Comparison of ENCODE assay signal across 7 mouse cellular contexts in genomic region chr4:133918093-133918825, GRCm38 (mm10). TPM values are rescaled to one million over a fixed set of nuclear protein-coding genes. Genes with fewer than 3 reads are reported as not detected.
DNase-seq lines count a peak whose midpoint lies in the region; TF ChIP-seq lines count a peak whose summit lies in the region.
"Not testable (repeated sequence)": the region's sequence is repeated elsewhere in the genome, so short reads cannot be mapped to it uniquely, and the experiment has no call there.

No protein-coding gene starts in this region.

- DNase-seq in adrenal gland, postnatal 10 days: peak; percentile 41
- peak; percentile 27 to 31 for DNase-seq in heart, adult 2 months
- DNase-seq in kidney, adult 9 months: peak; percentile 55
- peak; percentile 55 for DNase-seq in left cerebral cortex, adult 11 months (ENCODE audit: low spot score)
- DNase-seq in lung, postnatal 25 days (ENCODE audit: low spot score): peak; percentile 62
- peak; percentile 45 to 57 for DNase-seq in spleen, postnatal 36 days (ENCODE audit: low spot score in 2 of 2)
- DNase-seq in urinary bladder, postnatal 10 days (ENCODE audit: low spot score): peak; percentile 24

- not testable (repeated sequence) for TF ChIP-seq POLR2A in heart, adult 2 months (IDR thresholded peaks at IDR 0.05; ENCODE audit: insufficient read depth, low read depth, low read length)

- H3K79me2 ChIP-seq in heart, adult 2 months (replicated peaks; ENCODE audit: control insufficient read depth, insufficient read depth, low read length): not testable (repeated sequence)

- not testable (repeated sequence) for H3K27ac ChIP-seq in heart, adult 2 months

- not testable (repeated sequence) for H3K4me3 ChIP-seq in heart, adult 2 months

- 85% methylated on average over 22 of the region's 23 CpGs for WGBS in heart, adult 2 months

- intact Hi-C loops in heart, adult 2 months (cut with DNase I): not testable (repeated sequence)

- H3K27me3 ChIP-seq in heart, adult 2 months (ENCODE audit: control insufficient read depth, insufficient read depth, low read length): not testable (repeated sequence)

- not testable (repeated sequence) for H3K4me1 ChIP-seq in heart, adult 2 months (ENCODE audit: control insufficient read depth, insufficient read depth, low read length)

- TF ChIP-seq CTCF in heart, adult 2 months (IDR thresholded peaks at IDR 0.05): not testable (repeated sequence)

- not testable (repeated sequence) for H3K36me3 ChIP-seq in heart, adult 2 months (ENCODE audit: control insufficient read depth, insufficient read depth, low read length)

- not testable (repeated sequence) for TF ChIP-seq EP300 in heart, adult 2 months (IDR thresholded peaks at IDR 0.05; ENCODE audit: insufficient read depth, low read depth, low read length)

- H3K9ac ChIP-seq in heart, adult 2 months (ENCODE audit: low read depth, low read length): not testable (repeated sequence)

RNA-seq across cellular contexts. Expression of gene Rps6ka1, which starts 30.7 kb away (rescaled TPM):
- total RNA-seq in adrenal gland, postnatal 10 days (2021): 10 to 100 TPM; 19.6 to 19.9 TPM
- total RNA-seq in heart, adult 2 months (2021): 1 to 10 TPM; 4.4 to 4.8 TPM
- 5.9 and 7.1 TPM in 2 replicates for polyA plus RNA-seq in heart, adult 2 months (2012; rRNA removed)

RNA-seq across cellular contexts. Expression of gene Hmgn2, which starts 50.2 kb away (rescaled TPM):
- 100 to 1,000 TPM; 273 to 322 TPM for total RNA-seq in adrenal gland, postnatal 10 days (2021)
- total RNA-seq in heart, adult 2 months (2021): 100 to 1,000 TPM in 1 of 2 experiments, 10 to 100 TPM in 1; 92.3 to 109 TPM
- polyA plus RNA-seq in heart, adult 2 months (2012; rRNA removed): 23.1 and 59.6 TPM in 2 replicates
